Mouse (Mus musculus) heart, adult 9 months (tissue): ENCODE measurements around the gene Olfr312.
"Not testable (repeated sequence)": the region's sequence is repeated elsewhere in the genome, so short reads cannot be mapped to it uniquely, and the experiment has no call there.

Experiments
- DNase-seq, 2 experiments: peaks; one replicate each; pipeline ENCODE4 v3.0.0; 2022; ENCODE audit warnings: low spot score in 2 of 2

Olfr312 gene

GRCm38 (mm10) chr11:58828937-58829336 lies at the start of gene Olfr312:
Olfr312 (plus strand) TSS chr11:58829237.
- not testable (repeated sequence) for DNase-seq

- no peak for DNase-seq
Observed at GRCm38 (mm10) chr11:58782480-58783089, 46.5 kb upstream of the Olfr312 start, which contains the start of gene Olfr314. Olfr314 (plus strand) TSS chr11:58782952.

GRCm38 (mm10) chr11:58784182-58784581 lies 44.9 kb upstream of the Olfr312 start:
- no peak for DNase-seq

- no peak for DNase-seq
Observed at GRCm38 (mm10) chr11:58787651-58788050, 41.4 kb upstream of the Olfr312 start.

GRCm38 (mm10) chr11:58788346-58788745 lies 40.7 kb upstream of the Olfr312 start:
- no peak for DNase-seq

GRCm38 (mm10) chr11:58789532-58789931 lies 39.5 kb upstream of the Olfr312 start:
- DNase-seq: no peak

- DNase-seq: no peak
Observed at GRCm38 (mm10) chr11:58790053-58790452, 39.0 kb upstream of the Olfr312 start.

GRCm38 (mm10) chr11:58790646-58791045 lies 38.4 kb upstream of the Olfr312 start:
- DNase-seq: no peak

- DNase-seq: no peak
Observed at GRCm38 (mm10) chr11:58795856-58796255, 33.2 kb upstream of the Olfr312 start.

- no peak for DNase-seq
Observed at GRCm38 (mm10) chr11:58796850-58797249, 32.2 kb upstream of the Olfr312 start.

- no peak for DNase-seq
Observed at GRCm38 (mm10) chr11:58799747-58800146, 29.3 kb upstream of the Olfr312 start.

- DNase-seq: peak; percentile 3 to 18
Observed at GRCm38 (mm10) chr11:58801558-58802228, 27.3 kb upstream of the Olfr312 start, which contains the start of gene Fam183b. Fam183b (minus strand) TSS chr11:58801960.

GRCm38 (mm10) chr11:58803871-58804270 lies 25.2 kb upstream of the Olfr312 start:
- DNase-seq: no peak

GRCm38 (mm10) chr11:58804393-58804792 lies 24.6 kb upstream of the Olfr312 start:
- DNase-seq: no peak

GRCm38 (mm10) chr11:58812001-58812400 lies 17.0 kb upstream of the Olfr312 start:
- DNase-seq: no peak

GRCm38 (mm10) chr11:58814700-58815099 lies 14.3 kb upstream of the Olfr312 start, which contains the start of gene Olfr313:
Olfr313 (plus strand) TSS chr11:58815000.
- DNase-seq: not testable (repeated sequence)

- DNase-seq: no peak
Observed at GRCm38 (mm10) chr11:58815676-58816075, 13.4 kb upstream of the Olfr312 start.

- no peak for DNase-seq
Observed at GRCm38 (mm10) chr11:58829764-58830163, 727 bp downstream of the Olfr312 start.

GRCm38 (mm10) chr11:58832541-58832940 lies 3.5 kb downstream of the Olfr312 start:
- DNase-seq: not testable (repeated sequence)

- DNase-seq: not testable (repeated sequence)
Observed at GRCm38 (mm10) chr11:58838951-58839350, 9.9 kb downstream of the Olfr312 start, which contains the start of gene Olfr311. Olfr311 (plus strand) TSS chr11:58839251.

GRCm38 (mm10) chr11:58846919-58847461 lies 18.0 kb downstream of the Olfr312 start, which contains the start of gene Gm12258:
Gm12258 (plus strand) TSS chr11:58847158.
- peak; percentile 97 to 99 for DNase-seq

- DNase-seq: no peak
Observed at GRCm38 (mm10) chr11:58847636-58848035, 18.6 kb downstream of the Olfr312 start.

GRCm38 (mm10) chr11:58849731-58850130 lies 20.7 kb downstream of the Olfr312 start:
- no peak for DNase-seq
